In the genomic region with DNA sequence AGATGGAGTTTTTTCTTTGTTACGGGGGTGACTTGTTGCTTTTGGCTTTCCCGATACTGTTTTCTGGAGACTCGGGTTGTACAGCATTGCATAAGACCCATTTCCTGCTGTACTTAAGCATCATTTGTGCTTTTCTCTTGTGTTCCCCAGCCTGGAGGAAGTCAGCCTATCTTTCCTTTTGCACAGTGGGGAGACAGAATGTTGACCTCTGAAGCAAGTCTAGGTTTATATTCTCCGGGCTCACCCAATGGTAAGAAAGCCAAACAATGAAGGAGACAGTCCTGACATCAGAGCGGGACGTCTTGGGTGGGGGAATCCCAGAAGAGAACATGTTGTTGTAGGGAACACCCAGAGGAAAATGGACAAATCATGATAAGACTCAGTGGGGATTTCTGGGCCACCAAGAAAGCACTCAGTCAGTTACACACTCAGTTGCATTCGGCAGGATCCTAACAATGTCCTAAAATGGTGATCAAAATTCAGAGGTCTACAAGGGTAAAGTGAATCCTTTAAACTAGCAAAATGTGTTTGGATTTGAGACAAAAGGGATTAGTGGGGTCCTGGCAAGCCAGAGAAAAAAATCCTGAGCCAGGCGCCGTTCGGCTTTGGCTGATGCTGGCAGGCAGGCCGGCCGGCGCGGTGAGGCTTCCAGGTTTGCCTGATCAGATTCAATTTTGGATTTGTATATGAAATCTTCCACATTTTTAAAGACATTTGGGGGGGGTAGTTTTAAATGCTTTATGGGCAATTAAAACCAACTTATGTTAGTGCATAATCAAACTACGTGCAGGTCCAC, we compare ENCODE assay signal across 9 mouse cellular contexts.
A peak's percentile ranks its signal among the peaks of the same experiment; 100 is the strongest.
DNase-seq lines count a peak whose midpoint lies in the region; ATAC-seq lines count a peak whose summit lies in the region.
"Had no signal": no experiment of that assay in that cellular context is flagged by ENCODE, and none has a peak within 500 bp of the region (broad histone marks: within the 10 kb centered on the region; RNA-seq: fewer than 3 reads in every experiment).

No protein-coding gene starts in this region.

- WGBS in kidney, embryonic 16.5 days = 83% methylated on average over 15 of the region's 15 CpGs
- 27% methylated on average over 15 of the region's 15 CpGs for WGBS in forebrain, embryonic 16.5 days

- H3K4me1 ChIP-seq in kidney, embryonic 16.5 days (ENCODE audit: insufficient read depth, low read length) = 0 out of 2 replicates have a peak, but pooled peaks cover 4% of the 10 kb centered on the region
- peaks cover 16% of the 10 kb centered on the region for H3K4me1 ChIP-seq in forebrain, embryonic 16.5 days (replicated peaks; ENCODE audit: control insufficient read depth, insufficient read depth, low read length)

- H3K4me3 ChIP-seq in kidney, embryonic 16.5 days (ENCODE audit: low read length) = no peak overlapping the region
- no peak overlapping the region for H3K4me3 ChIP-seq in forebrain, embryonic 16.5 days (replicated peaks; ENCODE audit: low read length)

- H3K27me3 ChIP-seq in kidney, embryonic 16.5 days (ENCODE audit: insufficient read depth, low read length) = no peaks in the 10 kb centered on the region
- no peaks in the 10 kb centered on the region for H3K27me3 ChIP-seq in forebrain, embryonic 16.5 days (replicated peaks; ENCODE audit: control insufficient read depth, insufficient read depth, low read length)

- H3K4me2 ChIP-seq in kidney, embryonic 16.5 days (replicated peaks; ENCODE audit: low read depth, low read length) = no peak overlapping the region
- H3K4me2 ChIP-seq in forebrain, embryonic 16.5 days (ENCODE audit: low read length) = no peak overlapping the region

- no peak for ATAC-seq in kidney, embryonic 16.5 days (ENCODE audit: low FRiP score, low TSS enrichment)
- no peak; the same call in 1 of the 2 replicates for ATAC-seq in forebrain, embryonic 16.5 days

- H3K9me3 ChIP-seq in kidney, embryonic 16.5 days (ENCODE audit: low read length) = no peaks in the 10 kb centered on the region
- no peaks in the 10 kb centered on the region for H3K9me3 ChIP-seq in forebrain, embryonic 16.5 days (ENCODE audit: control insufficient read depth, low read length)

- H3K9ac ChIP-seq in kidney, embryonic 16.5 days (replicated peaks; ENCODE audit: low read length) = no peak overlapping the region
- 0 out of 2 replicates have a peak overlapping the region, but pooled peaks have one; percentile 4 for H3K9ac ChIP-seq in forebrain, embryonic 16.5 days (replicated peaks; ENCODE audit: low read depth, low read length)

- H3K27ac ChIP-seq in kidney, embryonic 16.5 days (ENCODE audit: low read length) = peak overlapping the region; percentile 12; the same call in 1 of the 2 replicates
- peak overlapping the region; percentile 3; the same call in 1 of the 2 replicates for H3K27ac ChIP-seq in forebrain, embryonic 16.5 days (ENCODE audit: low read length)

- no peaks in the 10 kb centered on the region for H3K36me3 ChIP-seq in kidney, embryonic 16.5 days (ENCODE audit: insufficient read depth, low read length)
- no peaks in the 10 kb centered on the region for H3K36me3 ChIP-seq in forebrain, embryonic 16.5 days (ENCODE audit: control insufficient read depth, insufficient read depth)

- DNase-seq in cerebellum, postnatal 14 days = peak; percentile 67 to 69
- no peak for DNase-seq in cerebellum, adult 8-10 months
- DNase-seq in kidney, postnatal 10 days = no peak
- DNase-seq in lung, postnatal 4 days = peak; percentile 17 to 35
- no peak for DNase-seq in spleen, postnatal 10 days (ENCODE audit: low spot score in 2 of 2)
- DNase-seq in spleen, postnatal 14 days (ENCODE audit: low spot score in 2 of 2) = no peak
- DNase-seq: adrenal gland, postnatal 25 days had no signal

Comparison
In these comparisons a context has a peak if more than half of its experiments do, and no peak if none do; other contexts are left out.
1. DNase-seq: peak in cerebellum, postnatal 14 days (2 of 2) and lung, postnatal 4 days (2 of 2); none in cerebellum, adult 8-10 months (single experiment), kidney, postnatal 10 days (single experiment), spleen, postnatal 10 days (0 of 2) and spleen, postnatal 14 days (0 of 2).